Mouse (Mus musculus): ENCODE measurements around the gene Pard3. TPM values are rescaled to one million over a fixed set of nuclear protein-coding genes. Genes with fewer than 3 reads are reported as not detected.
"Not testable (repeated sequence)": the region's sequence is repeated elsewhere in the genome, so short reads cannot be mapped to it uniquely, and the experiment has no call there.

Gene Pard3
- polyA plus RNA-seq, 2 experiments: 4.5 TPM

DNA sequence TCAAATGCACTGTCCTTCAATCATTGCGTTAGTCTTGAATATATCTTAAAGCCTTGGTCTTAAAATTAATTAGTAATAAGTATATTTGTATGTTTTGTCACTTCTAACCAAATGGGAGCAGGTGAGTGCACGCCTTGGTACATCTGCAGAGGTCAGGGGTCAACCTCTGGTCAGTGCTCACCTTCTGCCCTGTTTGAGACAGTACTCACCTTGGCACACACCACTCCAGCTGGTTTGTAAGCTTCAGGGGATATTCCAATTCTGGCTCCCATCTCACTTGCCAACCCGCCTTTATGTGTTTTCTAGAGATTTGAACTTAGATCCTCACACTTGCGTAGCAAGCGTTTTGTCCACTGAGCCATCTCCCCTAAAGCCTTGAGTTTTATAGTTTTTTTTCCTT lies 105.7 kb downstream of the Pard3 start:
- H3K4me3 ChIP-seq (ENCODE audit: insufficient read depth in 1 of 2, low read depth in 2 of 2, low read length in 2 of 2): no peak overlapping the region
- H3K9me3 ChIP-seq (ENCODE audit: control insufficient read depth, low read length): no peaks in the 10 kb centered on the region
- H3K27me3 ChIP-seq (ENCODE audit: control insufficient read depth, insufficient read depth, low read length): no peaks in the 10 kb centered on the region
- ATAC-seq (ENCODE audit: insufficient read depth): no peak
- no peak for DNase-seq (ENCODE audit: low read depth in 3 of 3, low spot score in 3 of 3)
- 59% methylated on average over 5 of the region's 5 CpGs for WGBS (ENCODE audit: insufficient replicate concordance)
- no peaks in the 10 kb centered on the region for H3K36me3 ChIP-seq (replicated peaks; ENCODE audit: control insufficient read depth, insufficient read depth, low read depth)
- H3K4me2 ChIP-seq (ENCODE audit: low read depth): no peak overlapping the region
- TF ChIP-seq CTCF (IDR thresholded peaks at IDR 0.05; ENCODE audit: low read depth) (no peak), EP300 (IDR thresholded peaks at IDR 0.05; ENCODE audit: low read depth) (no peak)
- H3K4me1 ChIP-seq (replicated peaks; ENCODE audit: control insufficient read depth in 2 of 2, insufficient read depth in 2 of 2, low read length in 1 of 2): no peaks in the 10 kb centered on the region
- no peak overlapping the region for H3K9ac ChIP-seq (replicated peaks)
- H3K27ac ChIP-seq: no peak overlapping the region

DNA sequence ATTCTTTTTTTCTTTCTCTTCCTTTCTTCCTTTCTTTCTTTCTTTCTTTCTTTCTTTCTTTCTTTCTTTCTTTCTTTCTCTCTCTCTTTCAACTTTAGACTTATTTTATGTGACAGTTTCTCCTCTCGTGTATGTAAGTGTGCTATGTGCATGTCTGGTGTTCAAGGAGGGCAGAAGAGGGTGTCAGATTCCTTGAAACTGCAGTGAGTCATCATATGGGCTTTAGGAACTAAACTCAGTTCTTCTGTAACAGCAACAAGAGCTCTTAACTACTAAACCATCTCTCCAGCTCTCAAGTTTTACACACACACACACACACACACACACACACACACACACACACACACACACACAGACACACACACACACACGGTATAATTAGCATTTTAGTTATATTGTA lies 106.7 kb downstream of the Pard3 start:
- H3K9ac ChIP-seq (replicated peaks); DNase-seq (ENCODE audit: low read depth in 3 of 3, low spot score in 3 of 3); H3K27ac ChIP-seq; H3K4me1 ChIP-seq (replicated peaks; ENCODE audit: control insufficient read depth in 2 of 2, insufficient read depth in 2 of 2, low read length in 1 of 2); H3K4me2 ChIP-seq (ENCODE audit: low read depth); H3K9me3 ChIP-seq (ENCODE audit: control insufficient read depth, low read length); H3K4me3 ChIP-seq (ENCODE audit: insufficient read depth in 1 of 2, low read depth in 2 of 2, low read length in 2 of 2); H3K27me3 ChIP-seq (ENCODE audit: control insufficient read depth, insufficient read depth, low read length); ATAC-seq (ENCODE audit: insufficient read depth); H3K36me3 ChIP-seq (replicated peaks; ENCODE audit: control insufficient read depth, insufficient read depth, low read depth): not testable (repeated sequence)
- WGBS (ENCODE audit: insufficient replicate concordance): 41% methylated on average over 2 of the region's 2 CpGs

DNA sequence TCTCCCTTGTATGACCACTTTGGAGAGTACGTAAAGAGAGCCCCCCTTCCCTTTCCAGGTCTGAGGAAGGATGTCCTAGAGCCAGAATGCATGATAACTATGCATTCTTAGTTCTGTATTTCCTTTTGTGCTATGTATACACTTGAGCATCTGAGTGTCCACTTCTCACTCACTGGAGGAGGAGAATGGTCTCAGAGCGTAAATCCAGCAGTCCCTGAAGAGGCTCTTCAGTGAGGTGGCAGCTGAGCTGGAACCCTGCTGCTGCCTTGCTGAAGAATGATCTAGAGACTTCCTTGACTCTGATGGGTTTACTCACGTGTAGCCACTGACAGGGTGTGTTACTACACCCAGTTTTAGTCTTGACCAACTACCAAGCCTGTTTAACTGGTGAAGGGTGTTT lies 107.2 kb downstream of the Pard3 start:
- H3K36me3 ChIP-seq (replicated peaks; ENCODE audit: control insufficient read depth, insufficient read depth, low read depth): no peaks in the 10 kb centered on the region
- DNase-seq (ENCODE audit: low read depth in 3 of 3, low spot score in 3 of 3) (no peak), ATAC-seq (ENCODE audit: insufficient read depth) (no peak)
- H3K27ac ChIP-seq: no peak overlapping the region
- no peak overlapping the region for H3K9ac ChIP-seq (replicated peaks)
- TF ChIP-seq EP300 (IDR thresholded peaks at IDR 0.05; ENCODE audit: low read depth): no peak
- TF ChIP-seq CTCF (IDR thresholded peaks at IDR 0.05; ENCODE audit: low read depth): no peak
- WGBS (ENCODE audit: insufficient replicate concordance): 64% methylated on average over 3 of the region's 3 CpGs
- H3K4me2 ChIP-seq (ENCODE audit: low read depth): no peak overlapping the region
- H3K9me3 ChIP-seq (ENCODE audit: control insufficient read depth, low read length): no peaks in the 10 kb centered on the region
- no peak overlapping the region for H3K4me3 ChIP-seq (ENCODE audit: insufficient read depth in 1 of 2, low read depth in 2 of 2, low read length in 2 of 2)
- no peaks in the 10 kb centered on the region for H3K27me3 ChIP-seq (ENCODE audit: control insufficient read depth, insufficient read depth, low read length)
- no peaks in the 10 kb centered on the region for H3K4me1 ChIP-seq (replicated peaks; ENCODE audit: control insufficient read depth in 2 of 2, insufficient read depth in 2 of 2, low read length in 1 of 2)

DNA sequence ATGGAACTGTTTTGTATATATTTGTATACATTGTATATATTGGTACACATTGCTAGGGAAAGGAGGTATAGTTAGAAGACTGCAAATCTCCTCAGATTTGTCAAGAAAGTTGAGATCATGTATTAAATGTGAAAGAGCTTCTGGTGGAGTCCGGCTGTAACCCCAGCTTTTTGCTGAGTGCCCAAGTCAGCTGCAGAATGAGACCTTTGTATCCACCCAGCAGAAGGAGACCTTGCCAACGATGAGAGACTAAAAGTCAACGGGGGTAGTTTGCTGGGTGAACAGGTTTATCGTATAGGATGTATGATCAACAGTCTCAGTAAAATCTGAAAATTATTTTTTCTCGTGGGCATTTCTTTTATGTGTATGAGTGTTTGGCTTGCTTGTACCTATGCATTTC lies 109.8 kb downstream of the Pard3 start:
- Histone ChIP-seq H3K36me3 (replicated peaks; ENCODE audit: control insufficient read depth, insufficient read depth, low read depth) (no peaks in the 10 kb centered on the region), H3K27me3 (ENCODE audit: control insufficient read depth, insufficient read depth, low read length) (no peaks in the 10 kb centered on the region), H3K4me3 (ENCODE audit: insufficient read depth in 1 of 2, low read depth in 2 of 2, low read length in 2 of 2) (no peak overlapping the region), H3K4me2 (ENCODE audit: low read depth) (no peak overlapping the region), H3K27ac (no peak overlapping the region), H3K9me3 (ENCODE audit: control insufficient read depth, low read length) (no peaks in the 10 kb centered on the region), H3K4me1 (replicated peaks; ENCODE audit: control insufficient read depth in 2 of 2, insufficient read depth in 2 of 2, low read length in 1 of 2) (no peaks in the 10 kb centered on the region), H3K9ac (replicated peaks) (no peak overlapping the region)
- no peak for TF ChIP-seq CTCF (IDR thresholded peaks at IDR 0.05; ENCODE audit: low read depth)
- TF ChIP-seq EP300 (IDR thresholded peaks at IDR 0.05; ENCODE audit: low read depth): no peak
- DNase-seq (ENCODE audit: low read depth in 3 of 3, low spot score in 3 of 3): no peak
- ATAC-seq (ENCODE audit: insufficient read depth): no peak
- 58% methylated on average over 5 of the region's 5 CpGs for WGBS (ENCODE audit: insufficient replicate concordance)

DNA sequence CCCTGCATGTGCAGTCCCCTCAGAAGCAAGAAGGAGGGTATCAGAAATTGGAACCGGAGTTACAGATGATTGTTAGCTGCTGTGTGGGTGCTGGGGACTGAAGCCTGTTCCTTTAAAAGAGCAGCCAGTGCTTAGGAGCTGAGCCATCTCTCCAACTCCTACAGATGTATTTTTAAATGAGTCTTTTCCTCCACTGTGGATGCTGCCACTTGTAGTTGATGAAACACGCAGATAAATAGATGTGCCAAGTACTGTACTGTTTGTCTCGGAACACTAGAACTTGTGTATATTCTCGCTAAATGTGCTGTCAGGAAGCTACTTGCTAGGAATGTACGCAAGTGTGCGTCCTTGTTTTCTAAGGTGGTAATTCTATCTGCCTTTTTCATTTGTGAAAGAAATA lies 110.7 kb downstream of the Pard3 start:
- 62% methylated on average over 6 of the region's 6 CpGs for WGBS (ENCODE audit: insufficient replicate concordance)
- H3K4me1 ChIP-seq (replicated peaks; ENCODE audit: control insufficient read depth in 2 of 2, insufficient read depth in 2 of 2, low read length in 1 of 2): no peaks in the 10 kb centered on the region
- no peak for TF ChIP-seq EP300 (IDR thresholded peaks at IDR 0.05; ENCODE audit: low read depth)
- no peak for TF ChIP-seq CTCF (IDR thresholded peaks at IDR 0.05; ENCODE audit: low read depth)
- no peak overlapping the region for H3K27ac ChIP-seq
- no peaks in the 10 kb centered on the region for H3K36me3 ChIP-seq (replicated peaks; ENCODE audit: control insufficient read depth, insufficient read depth, low read depth)
- H3K4me2 ChIP-seq (ENCODE audit: low read depth): no peak overlapping the region
- H3K9me3 ChIP-seq (ENCODE audit: control insufficient read depth, low read length): no peaks in the 10 kb centered on the region
- no peak for DNase-seq (ENCODE audit: low read depth in 3 of 3, low spot score in 3 of 3)
- H3K27me3 ChIP-seq (ENCODE audit: control insufficient read depth, insufficient read depth, low read length): no peaks in the 10 kb centered on the region
- no peak overlapping the region for H3K9ac ChIP-seq (replicated peaks)
- ATAC-seq (ENCODE audit: insufficient read depth): no peak
- no peak overlapping the region for H3K4me3 ChIP-seq (ENCODE audit: insufficient read depth in 1 of 2, low read depth in 2 of 2, low read length in 2 of 2)
